Mouse (Mus musculus) forebrain, embryonic 10.5 days (tissue): ENCODE data around the gene Hexim2. TPM values are rescaled to one million over a fixed set of nuclear protein-coding genes. Genes with fewer than 3 reads are reported as not detected.

Experiments used
- DNase-seq: peaks from one replicate; pipeline ENCODE4 v3.0.0-alpha.2; 2017; ENCODE audit warnings: low spot score; ENCODE audit errors: extremely low spot score
- H3K27ac ChIP-seq: fragments of 300-500 bp; sonication (generic); 2 replicates; pipeline ENCODE4 v1.5.1; 2016; ENCODE audit warnings: mild to moderate bottlenecking
- H3K27me3 ChIP-seq: fragments of 300-500 bp; sonication (generic); 2 replicates; pipeline ENCODE4 v1.6.1; 2016; ENCODE audit warnings: mild to moderate bottlenecking; ENCODE audit not compliant: poor library complexity, severe bottlenecking
- H3K36me3 ChIP-seq: fragments of 300-500 bp; sonication (generic); replicated peaks from 2 replicates; pipeline ENCODE4 v1.6.1; 2016; ENCODE audit warnings: mild to moderate bottlenecking, moderate library complexity
- H3K4me1 ChIP-seq: fragments of 300-500 bp; sonication (generic); 2 replicates; pipeline ENCODE4 v1.6.1; 2016
- H3K4me3 ChIP-seq: fragments of 300-500 bp; sonication (generic); 2 replicates; pipeline ENCODE4 v1.5.1; 2016; ENCODE audit warnings: mild to moderate bottlenecking, moderate library complexity
- H3K9me3 ChIP-seq: fragments of 300-500 bp; sonication (generic); 2 replicates; pipeline ENCODE4 v1.6.1; 2016; ENCODE audit warnings: mild to moderate bottlenecking, moderate library complexity
- WGBS: fragments of 180-500 bp; shearing (Covaris S2); methylation state at CpG from one replicate; pipeline ENCODE4 v1.1.7; 2016; 5-methylcytosine and 5-hydroxymethylcytosine counted together
- polyA plus RNA-seq: library from polyadenylated mRNA; unstranded; fragments of >200 nt; fragmentation: Nextera tagmentation; extraction: Ambion mirVana; gene quantifications from 2 replicates; pipeline ENCODE4 v1.2.1, GENCODE M21; 2016

The Hexim2 gene
- polyA plus RNA-seq, 1 experiment from 2014 or later: 7.2 TPM

DNA sequence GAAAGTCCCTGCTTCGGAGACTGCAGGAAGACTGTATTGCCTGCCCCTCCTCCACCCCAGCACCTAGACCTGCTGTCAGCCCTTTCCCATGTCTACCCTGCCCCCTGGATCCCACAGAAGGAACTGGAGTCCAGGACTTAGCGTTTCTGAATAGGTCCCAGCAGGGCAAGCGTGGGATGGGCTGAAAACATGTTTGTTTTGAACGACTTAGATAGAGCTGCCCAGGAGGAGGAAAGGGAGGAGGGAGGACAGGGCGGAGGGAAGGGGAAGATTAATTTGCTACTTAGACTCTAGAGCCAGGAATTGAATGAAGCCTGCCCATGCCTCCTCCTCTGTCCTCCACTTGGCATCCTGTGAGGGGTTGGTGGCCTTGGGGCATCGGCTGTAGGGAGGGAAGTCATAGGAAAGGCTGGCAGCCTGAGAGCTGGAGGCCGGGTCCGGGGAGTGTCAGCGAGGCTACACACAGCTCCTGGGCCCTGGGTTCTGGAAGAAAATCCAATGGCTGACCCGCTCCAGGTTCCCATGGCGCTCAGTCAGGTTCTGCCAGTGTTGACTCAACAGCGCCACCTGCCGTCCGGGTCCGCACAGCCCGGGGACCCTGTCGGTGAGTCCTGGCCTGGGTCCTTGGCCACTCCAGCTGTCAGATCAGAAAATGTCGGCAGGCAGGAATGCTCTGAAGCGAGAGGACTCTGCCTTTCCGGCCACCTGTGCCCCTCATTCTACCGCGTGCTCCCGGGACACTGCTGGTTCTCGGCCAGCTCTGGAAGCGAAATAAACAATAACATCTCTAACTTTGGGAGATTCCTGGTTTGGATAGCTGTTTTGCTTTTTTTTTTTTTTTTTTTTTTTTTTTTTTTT is 26.6 kb downstream of the Hexim2 start:
- peak; percentile 97 for DNase-seq
- no peaks in the 10 kb centered on the region for H3K9me3 ChIP-seq
- no peaks in the 10 kb centered on the region for H3K27me3 ChIP-seq
- 2% methylated on average over 25 of the region's 25 CpGs for WGBS
- peak overlapping the region; percentile 66 for H3K27ac ChIP-seq
- no peaks in the 10 kb centered on the region for H3K36me3 ChIP-seq
- peak overlapping the region; percentile 46 for H3K4me3 ChIP-seq
- peaks cover 14% of the 10 kb centered on the region for H3K4me1 ChIP-seq

- H3K4me1 ChIP-seq: peaks cover 14% of the 10 kb centered on the region
- WGBS: 92% methylated on average over 11 of the region's 11 CpGs
Measured at GRCm38 (mm10) chr11:103160738-103161137, 28.5 kb downstream of the Hexim2 start.

GRCm38 (mm10) chr11:103161449-103161848 is 29.2 kb downstream of the Hexim2 start:
- Histone ChIP-seq H3K27me3 (no peaks in the 10 kb centered on the region), H3K27ac (no peak overlapping the region), H3K4me1 (peaks cover 14% of the 10 kb centered on the region), H3K4me3 (no peak overlapping the region), H3K9me3 (no peaks in the 10 kb centered on the region), H3K36me3 (no peaks in the 10 kb centered on the region)
- 79% methylated on average over 7 of the region's 7 CpGs for WGBS
- DNase-seq: no peak

More at GRCm38 (mm10) chr11:103160738-103161137, 28.5 kb downstream of the Hexim2 start:
- Histone ChIP-seq H3K27ac (no peak overlapping the region), H3K27me3 (no peaks in the 10 kb centered on the region), H3K36me3 (no peaks in the 10 kb centered on the region), H3K9me3 (no peaks in the 10 kb centered on the region), H3K4me3 (no peak overlapping the region)
- no peak for DNase-seq

- no peaks in the 10 kb centered on the region for H3K9me3 ChIP-seq
- no peak overlapping the region for H3K27ac ChIP-seq
- no peak for DNase-seq
- peaks cover 14% of the 10 kb centered on the region for H3K4me1 ChIP-seq
- H3K36me3 ChIP-seq: no peaks in the 10 kb centered on the region
- H3K27me3 ChIP-seq: no peaks in the 10 kb centered on the region
- WGBS: 93% methylated on average over 5 of the region's 5 CpGs
- no peak overlapping the region for H3K4me3 ChIP-seq
Measured at GRCm38 (mm10) chr11:103162132-103162531, 29.9 kb downstream of the Hexim2 start.

DNA sequence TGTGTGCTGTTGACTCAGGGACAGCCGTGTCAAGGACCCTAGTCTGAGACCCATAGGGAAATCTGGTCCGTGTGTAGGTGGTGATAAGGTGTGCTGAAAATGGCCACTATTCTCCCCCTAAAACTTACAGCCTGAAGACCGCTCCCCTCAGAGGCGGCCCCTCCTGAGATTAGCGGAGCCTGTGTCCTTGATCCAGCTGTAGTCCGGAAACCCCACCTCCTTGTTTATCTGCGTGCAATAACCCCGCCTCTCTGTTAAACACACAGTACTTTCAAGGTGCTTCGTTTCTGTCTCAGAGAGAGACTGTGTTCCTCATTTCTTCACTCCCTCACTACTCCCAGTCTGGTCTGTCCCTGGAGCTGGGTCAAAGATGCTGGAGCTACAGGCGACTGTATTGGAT is 32.2 kb downstream of the Hexim2 start:
- DNase-seq: no peak
- WGBS: 34% methylated on average over 10 of the region's 10 CpGs
- Histone ChIP-seq H3K4me1 (peaks cover 2% of the 10 kb centered on the region; the same call in 1 of the 2 replicates), H3K36me3 (no peaks in the 10 kb centered on the region), H3K27ac (no peak overlapping the region), H3K4me3 (no peak overlapping the region), H3K9me3 (no peaks in the 10 kb centered on the region), H3K27me3 (peaks cover 21% of the 10 kb centered on the region)

DNA sequence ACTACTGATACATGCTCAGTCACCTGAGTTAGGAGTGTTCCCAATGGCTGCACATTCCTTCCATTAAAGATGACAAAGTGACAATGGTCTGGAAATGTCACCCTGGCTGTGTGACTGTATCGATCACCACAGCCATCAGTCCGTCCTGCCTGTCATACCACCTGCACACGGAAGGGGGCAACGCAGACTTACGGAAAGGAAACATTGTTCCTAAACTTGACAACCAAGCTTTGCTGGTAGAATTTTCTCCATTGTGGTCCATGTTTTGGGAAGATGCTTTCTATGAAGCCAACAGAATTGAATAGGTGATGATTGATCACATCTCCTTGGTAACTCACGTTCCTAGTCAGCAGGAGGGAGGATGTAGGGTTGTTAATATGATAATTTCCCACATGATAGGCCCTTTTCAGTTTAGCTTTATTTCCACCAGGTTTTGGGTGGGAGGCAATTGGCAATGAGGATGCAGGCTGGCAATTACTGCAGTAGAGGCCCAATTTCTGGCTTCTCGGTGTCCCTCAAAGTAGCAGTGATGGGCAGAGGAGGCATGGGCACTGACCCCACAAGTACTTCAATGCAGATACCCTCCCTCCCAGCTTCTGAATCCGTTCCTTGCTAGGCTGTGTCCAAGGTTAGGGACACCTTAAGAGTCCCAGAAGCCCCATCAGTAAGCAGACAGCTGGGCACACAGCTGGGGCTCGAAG is 36.6 kb downstream of the Hexim2 start:
- Histone ChIP-seq H3K36me3 (no peaks in the 10 kb centered on the region), H3K4me3 (no peak overlapping the region), H3K27me3 (peaks cover 65% of the 10 kb centered on the region), H3K9me3 (no peaks in the 10 kb centered on the region), H3K27ac (no peak overlapping the region), H3K4me1 (peaks cover 18% of the 10 kb centered on the region)
- no peak for DNase-seq
- 30% methylated on average over 9 of the region's 9 CpGs for WGBS

GRCm38 (mm10) chr11:103169664-103170063 is 37.4 kb downstream of the Hexim2 start:
- H3K36me3 ChIP-seq: no peaks in the 10 kb centered on the region
- H3K27ac ChIP-seq: no peak overlapping the region
- no peak overlapping the region for H3K4me3 ChIP-seq
- DNase-seq: no peak
- peaks cover 73% of the 10 kb centered on the region for H3K27me3 ChIP-seq
- WGBS: 87% methylated on average over 5 of the region's 5 CpGs
- H3K4me1 ChIP-seq: peaks cover 19% of the 10 kb centered on the region
- H3K9me3 ChIP-seq: no peaks in the 10 kb centered on the region

DNA sequence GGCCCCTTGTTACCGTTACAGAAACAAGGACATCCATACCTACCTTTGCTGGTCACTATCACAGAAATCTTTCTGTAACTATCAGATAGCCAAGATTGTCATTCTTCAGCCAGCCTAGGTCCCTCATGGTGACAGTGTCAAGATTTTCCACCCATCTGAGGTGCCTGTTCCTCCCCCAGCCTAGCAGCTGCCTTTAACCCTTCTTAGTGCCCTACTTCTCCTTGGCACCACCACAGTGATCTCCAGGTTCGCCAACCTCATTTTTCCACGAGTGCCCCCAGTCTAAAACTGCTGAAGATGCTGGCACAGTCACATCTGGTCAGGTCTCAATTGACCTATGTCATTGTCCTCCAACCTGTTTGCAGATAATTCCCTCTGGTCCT is 37.9 kb downstream of the Hexim2 start:
- Histone ChIP-seq H3K36me3 (no peaks in the 10 kb centered on the region), H3K27ac (no peak overlapping the region), H3K4me1 (peaks cover 23% of the 10 kb centered on the region), H3K9me3 (no peaks in the 10 kb centered on the region), H3K4me3 (peak overlapping the region; percentile 72), H3K27me3 (peaks cover 78% of the 10 kb centered on the region)
- WGBS: 59% methylated on average over 3 of the region's 3 CpGs
- no peak for DNase-seq

- peaks cover 24% of the 10 kb centered on the region for H3K4me1 ChIP-seq
- peak within 1 kb of the TSS; percentile 62 for H3K27ac ChIP-seq
- DNase-seq: no peak
- no peaks in the 10 kb centered on the region for H3K36me3 ChIP-seq
- peak within 1 kb of the TSS; percentile 72 for H3K4me3 ChIP-seq
- WGBS: under 1% methylated on average over 73 of the region's 84 CpGs
- no peaks in the 10 kb centered on the region for H3K9me3 ChIP-seq
- peaks cover 78% of the 10 kb centered on the region for H3K27me3 ChIP-seq
Measured at GRCm38 (mm10) chr11:103170494-103171285, 38.5 kb downstream of the Hexim2 start, which contains the start of gene Fmnl1. Gene Fmnl1 (plus strand): TSS chr11:103171107.

DNA sequence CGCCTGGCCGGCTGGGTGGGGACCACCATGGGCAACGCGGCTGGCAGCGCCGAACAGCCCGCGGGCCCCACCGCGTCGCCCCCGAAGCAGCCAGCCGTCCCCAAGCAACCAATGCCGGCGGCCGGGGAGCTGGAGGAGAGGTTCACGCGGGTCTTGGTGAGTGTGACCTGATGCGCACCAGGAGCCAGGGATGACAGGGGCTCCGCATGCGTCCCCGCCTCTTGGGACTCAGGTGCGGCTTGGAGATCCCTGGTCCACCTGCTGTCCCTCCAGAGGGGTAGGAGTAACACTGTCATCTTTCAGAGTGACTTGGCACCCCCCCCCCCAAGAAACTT is 39.0 kb downstream of the Hexim2 start:
- Histone ChIP-seq H3K36me3 (no peaks in the 10 kb centered on the region), H3K27ac (peak overlapping the region; percentile 62), H3K27me3 (peaks cover 78% of the 10 kb centered on the region), H3K4me3 (peak overlapping the region; percentile 72), H3K9me3 (no peaks in the 10 kb centered on the region), H3K4me1 (peaks cover 24% of the 10 kb centered on the region)
- DNase-seq: no peak
- WGBS: 4% methylated on average over 23 of the region's 23 CpGs

DNA sequence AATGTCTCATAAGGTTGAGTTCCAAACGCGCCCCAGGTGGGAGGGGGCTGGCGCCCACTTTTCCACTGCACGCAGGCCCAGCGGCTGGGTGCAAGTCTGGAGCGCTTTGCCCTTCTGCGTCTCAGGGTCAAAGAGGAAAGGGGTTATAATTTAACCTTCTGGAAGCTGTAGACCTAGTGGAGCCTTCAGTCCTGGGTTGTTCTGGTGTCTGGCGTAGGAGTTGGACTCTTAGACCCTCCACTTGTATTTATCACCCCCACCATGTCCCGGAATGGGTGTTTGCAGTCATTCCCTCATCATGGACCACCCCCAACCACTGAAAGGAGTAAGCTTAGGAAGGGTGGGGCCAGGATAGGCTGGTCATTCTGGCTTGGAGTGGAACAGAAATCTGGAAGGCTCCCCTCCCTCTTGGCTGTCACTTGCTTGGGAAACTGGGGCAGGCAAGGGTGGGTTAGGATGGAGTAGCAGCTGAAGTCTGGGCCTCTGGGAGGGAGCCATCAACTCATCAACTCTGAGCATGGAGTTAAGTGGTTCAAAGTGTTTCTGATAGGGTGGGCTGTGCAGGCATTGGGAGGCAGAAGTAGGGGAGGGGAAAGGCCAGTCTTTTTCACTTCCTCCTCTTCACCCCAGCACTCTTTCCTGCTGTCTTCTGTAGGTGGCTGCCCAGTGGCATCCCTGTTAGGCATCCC is 39.6 kb downstream of the Hexim2 start:
- Histone ChIP-seq H3K36me3 (no peaks in the 10 kb centered on the region), H3K4me3 (peak overlapping the region; percentile 72; the same call in 1 of the 2 replicates), H3K4me1 (peaks cover 24% of the 10 kb centered on the region), H3K9me3 (no peaks in the 10 kb centered on the region), H3K27ac (no peak overlapping the region), H3K27me3 (peaks cover 78% of the 10 kb centered on the region)
- no peak for DNase-seq
- WGBS: 52% methylated on average over 9 of the region's 9 CpGs

DNA sequence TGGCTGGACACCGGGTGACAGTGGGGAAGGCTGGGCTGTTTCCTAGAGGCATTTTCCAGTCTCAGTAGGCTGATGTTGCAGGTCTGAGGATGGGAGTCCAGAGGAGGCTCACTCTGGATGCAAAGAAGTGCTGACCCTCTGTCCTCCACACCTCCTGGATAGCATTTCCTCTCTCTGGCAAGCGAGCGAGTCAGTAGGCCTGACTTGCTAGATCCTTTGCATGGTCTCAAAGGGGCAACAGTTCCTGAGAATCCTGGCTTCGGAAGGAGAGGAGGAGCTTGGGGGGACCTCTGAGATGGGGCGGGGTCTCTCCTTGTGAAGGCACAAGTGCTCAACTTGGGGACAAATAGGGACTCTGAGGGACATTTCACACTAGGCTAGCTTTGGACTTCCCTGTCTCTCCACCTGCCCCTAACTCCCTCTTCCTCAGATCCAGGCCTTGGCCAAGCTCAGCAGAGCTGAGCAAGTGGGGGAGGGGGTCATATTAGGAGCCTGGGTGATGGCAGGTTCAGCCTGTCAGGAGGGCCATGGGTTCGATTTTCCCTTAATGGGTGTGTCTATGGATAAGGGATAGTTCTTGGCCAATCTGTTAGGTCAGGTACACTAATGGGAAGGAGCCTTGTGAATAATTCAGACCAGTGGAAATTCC is 40.3 kb downstream of the Hexim2 start:
- Histone ChIP-seq H3K27ac (no peak overlapping the region), H3K27me3 (peaks cover 75% of the 10 kb centered on the region), H3K9me3 (no peaks in the 10 kb centered on the region), H3K36me3 (no peaks in the 10 kb centered on the region), H3K4me1 (peaks cover 24% of the 10 kb centered on the region), H3K4me3 (no peak overlapping the region)
- DNase-seq: no peak
- 72% methylated on average over 6 of the region's 6 CpGs for WGBS
